Mouse (Mus musculus): ENCODE data around the gene Col13a1. TPM values are rescaled to one million over a fixed set of nuclear protein-coding genes. Genes with fewer than 3 reads are reported as not detected.

Col13a1 gene
- polyA plus RNA-seq (2014; fragmentation: Illumina TruSeq; extraction: RNeasy Lipid Tissue Mini Kit (QIAGEN cat#74804); ENCODE audit: low read depth, low replicate concordance) = 4.2 TPM

GRCm38 (mm10) chr10:61978866-61979340 lies at the start of gene Col13a1:
Col13a1 (minus strand) TSS chr10:61979108.

Other genes with a start within 250 kb of the Col13a1 start
- 8.4 TPM for gene H2afy2, start 195.0 kb downstream of the Col13a1 start, polyA plus RNA-seq (2014; fragmentation: Illumina TruSeq; extraction: RNeasy Lipid Tissue Mini Kit (QIAGEN cat#74804); ENCODE audit: low read depth, low replicate concordance)
- not detected for gene Neurog3, start 154.0 kb upstream of the Col13a1 start, polyA plus RNA-seq (2014; fragmentation: Illumina TruSeq; extraction: RNeasy Lipid Tissue Mini Kit (QIAGEN cat#74804); ENCODE audit: low read depth, low replicate concordance)
- gene Fam241b, start 164.8 kb upstream of the Col13a1 start, polyA plus RNA-seq (2014; fragmentation: Illumina TruSeq; extraction: RNeasy Lipid Tissue Mini Kit (QIAGEN cat#74804); ENCODE audit: low read depth, low replicate concordance) = 9.5 TPM